Mouse (Mus musculus) mesoderm, embryonic 11.5 days (tissue): ENCODE measurements around the gene Gstt2.

ENCODE experiments used
- DNase-seq: peaks from one replicate; pipeline ENCODE4 v3.0.0-alpha.2; 2012; ENCODE audit warnings: low read depth, low spot score

Gene Gstt2

GRCm38 (mm10) chr10:75837248-75837759 is at the start of gene Gstt2:
Gene Gstt2 (minus strand): TSS chr10:75837424.
- DNase-seq = peak; percentile 98

- DNase-seq = no peak
These were observed 47.5 kb upstream of the Gstt2 start for GRCm38 (mm10) chr10:75884742-75885141.

DNA sequence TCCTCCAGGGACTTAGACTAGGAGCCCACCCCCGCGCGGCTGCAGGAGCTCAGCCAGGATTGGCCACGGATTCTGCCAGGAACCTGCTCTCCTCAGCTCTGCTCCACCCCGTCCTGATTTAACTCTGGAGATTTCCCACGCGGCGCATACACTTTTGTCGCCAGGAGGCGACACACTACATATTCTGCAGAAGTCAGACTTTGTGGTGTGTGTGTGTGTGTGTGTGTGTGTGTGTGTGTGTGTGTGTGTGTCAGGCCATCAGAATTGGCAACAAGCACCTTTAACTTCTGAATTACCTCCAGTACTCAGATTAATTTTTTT is 46.0 kb upstream of the Gstt2 start:
- DNase-seq = peak; percentile 77

GRCm38 (mm10) chr10:75882433-75883231 is 45.4 kb upstream of the Gstt2 start:
- DNase-seq = no peak

GRCm38 (mm10) chr10:75881578-75882432 is 44.6 kb upstream of the Gstt2 start:
- no peak for DNase-seq

GRCm38 (mm10) chr10:75880771-75881577 is 43.8 kb upstream of the Gstt2 start:
- no peak for DNase-seq

- DNase-seq = no peak
These were observed 43.1 kb upstream of the Gstt2 start for GRCm38 (mm10) chr10:75880351-75880750.

DNA sequence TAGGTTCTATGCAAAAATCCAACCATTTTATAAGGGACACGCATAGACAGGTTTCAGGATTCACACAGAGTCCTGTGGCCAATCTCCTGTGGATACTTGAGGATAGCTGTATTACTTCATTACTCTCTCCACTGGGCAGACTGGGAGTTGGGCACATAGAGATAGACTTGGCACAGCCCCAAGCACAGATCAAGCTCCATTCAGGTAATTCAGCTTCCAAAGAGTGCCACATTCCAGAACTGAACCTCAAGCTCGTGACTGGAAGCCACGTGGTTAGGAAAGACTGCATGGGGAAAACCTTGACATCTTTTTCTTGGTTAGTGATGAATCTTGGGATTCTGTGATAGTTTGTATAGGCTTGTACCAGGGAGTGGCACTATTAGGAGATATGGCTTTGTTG is 41.6 kb upstream of the Gstt2 start:
- no peak for DNase-seq

DNA sequence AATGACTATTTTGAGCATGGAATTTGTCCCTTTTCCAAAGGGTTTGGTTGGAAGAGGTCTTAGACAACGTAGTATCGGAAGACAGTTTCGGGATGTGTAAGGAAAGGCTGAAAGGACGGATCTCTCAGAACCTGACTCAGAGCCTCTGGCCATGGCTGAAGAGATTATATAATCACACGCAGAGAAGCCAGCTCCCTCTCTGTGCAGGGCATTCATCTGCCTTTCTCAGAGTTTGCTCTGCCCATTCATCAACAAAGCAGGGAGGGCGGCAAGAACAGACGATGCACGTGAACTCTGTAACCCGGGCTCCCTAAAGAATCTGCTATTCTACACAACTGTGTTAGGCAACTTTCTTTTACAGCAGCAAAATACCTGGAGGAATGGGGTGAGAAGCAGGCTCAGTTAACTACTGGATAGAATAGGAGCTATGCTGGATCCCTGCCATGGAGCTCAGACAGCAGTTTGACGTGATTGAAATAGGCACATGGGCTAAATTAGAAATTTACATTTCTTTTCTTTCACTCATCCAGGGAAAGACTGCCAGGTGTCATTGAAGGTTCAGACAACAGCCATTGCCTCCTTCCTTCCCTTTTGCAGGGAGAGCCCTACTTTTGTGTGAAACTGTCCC is 36.4 kb upstream of the Gstt2 start:
- no peak for DNase-seq

DNA sequence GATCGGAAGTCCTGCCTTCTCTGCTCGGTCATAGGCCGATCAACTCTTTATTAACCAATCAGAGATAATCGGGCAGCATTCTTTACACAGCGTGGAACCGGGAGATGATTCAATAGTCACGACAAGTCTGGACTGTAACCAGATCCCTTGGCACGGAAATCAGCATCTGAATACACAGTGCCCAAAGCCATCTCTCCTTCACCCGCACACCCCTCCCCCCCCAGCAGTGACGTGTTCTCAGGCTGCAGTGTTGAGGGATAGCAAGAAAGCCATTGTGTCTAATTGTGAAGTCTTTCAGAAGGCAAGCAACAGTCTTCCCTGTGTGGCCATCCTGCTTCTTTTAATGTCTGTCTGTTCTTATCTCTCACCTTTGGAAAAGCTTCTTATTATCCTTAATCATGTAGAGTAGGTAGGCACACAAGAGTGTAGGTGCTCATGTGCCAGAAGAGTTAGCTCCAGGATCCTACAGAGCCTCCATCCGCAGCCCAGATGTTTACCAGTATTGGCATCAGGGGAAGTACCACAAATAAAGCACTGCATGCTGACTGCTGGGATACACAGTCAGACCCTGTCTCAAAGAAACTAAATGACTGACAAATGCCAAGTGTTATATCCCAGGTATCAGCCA is 35.8 kb upstream of the Gstt2 start:
- DNase-seq = peak; percentile 92

DNA sequence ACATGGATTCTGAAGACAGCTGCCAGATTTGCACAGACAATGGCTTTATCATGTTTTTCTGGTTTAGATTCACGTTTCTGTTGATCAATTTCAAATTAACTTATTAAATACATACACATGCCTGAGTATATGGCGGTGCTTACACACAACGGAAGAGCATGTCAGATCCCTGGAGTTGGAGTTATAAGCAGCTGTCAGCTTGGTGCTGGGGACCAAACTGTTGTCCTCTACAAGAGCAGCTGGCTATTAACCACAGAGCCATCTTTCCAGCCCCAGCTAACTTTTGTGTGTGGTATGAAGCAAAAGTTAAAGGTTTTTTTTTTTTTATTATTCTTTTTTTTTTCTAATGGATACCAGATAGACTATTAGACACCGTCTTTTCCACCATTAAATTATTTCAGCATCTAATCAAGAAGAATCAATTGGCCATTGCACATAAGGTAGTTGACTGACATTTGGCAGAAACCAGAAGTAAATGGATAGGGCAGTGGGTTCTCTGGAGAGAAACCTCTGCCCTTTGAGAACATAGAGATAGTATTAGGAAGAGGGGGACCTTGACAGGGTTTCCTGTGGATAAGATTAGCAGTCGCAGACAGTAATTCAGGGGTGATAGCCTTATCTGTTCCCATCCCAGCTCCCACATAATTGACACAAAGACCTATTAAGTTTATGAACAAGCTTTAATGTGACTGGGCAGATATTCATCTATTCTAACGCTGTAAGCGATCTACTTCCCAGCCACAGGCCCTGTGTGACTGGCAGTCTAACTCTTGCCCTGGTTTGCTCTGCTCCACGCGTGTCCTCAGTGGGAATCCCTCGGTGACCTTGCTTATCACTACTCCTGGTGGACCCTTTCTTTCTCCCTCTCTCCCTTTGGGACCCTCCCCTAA is 35.0 kb upstream of the Gstt2 start:
- DNase-seq = no peak

GRCm38 (mm10) chr10:75861587-75861986 is 24.4 kb upstream of the Gstt2 start:
- DNase-seq = no peak

- no peak for DNase-seq
These were observed 23.5 kb upstream of the Gstt2 start for GRCm38 (mm10) chr10:75860746-75861145.

GRCm38 (mm10) chr10:75859786-75860470 is 22.7 kb upstream of the Gstt2 start, which contains the start of gene Mif:
Gene Mif (minus strand): TSS chr10:75860240.
- peak; percentile 95 for DNase-seq

- DNase-seq = peak; percentile 81
These were observed 22.0 kb upstream of the Gstt2 start for GRCm38 (mm10) chr10:75859107-75859746.

- no peak for DNase-seq
These were observed 20.4 kb upstream of the Gstt2 start for GRCm38 (mm10) chr10:75857598-75857997.

GRCm38 (mm10) chr10:75856976-75857375 is 19.8 kb upstream of the Gstt2 start:
- no peak for DNase-seq

- DNase-seq = no peak
These were observed 19.1 kb upstream of the Gstt2 start for GRCm38 (mm10) chr10:75856155-75856907.
